Mouse (Mus musculus) megakaryocyte-erythroid progenitor cell, adult 5-6 weeks (primary cell): ENCODE measurements around the gene Cd82. TPM values are rescaled to one million over a fixed set of nuclear protein-coding genes. Genes with fewer than 3 reads are reported as not detected.

ENCODE experiments used
- ATAC-seq: replicated peaks from 2 replicates; pipeline ENCODE4 v1.8.0; 2016; ENCODE audit warnings: mild to moderate bottlenecking, inconsistent platforms; ENCODE audit not compliant: severe bottlenecking, poor library complexity, low FRiP score, low TSS enrichment
- total RNA-seq, 2 experiments: library from RNA; stranded (forward) in 1 of 2; stranded (reverse) in 1 of 2; fragments of 200-1000, 215-1000 nt in 1 of 2; fragments of >200 nt in 1 of 2; fragmentation: Nextera tagmentation in 1 of 2; gene quantifications; 2 replicates each; pipeline ENCODE4 v1.2.3; 2014 to 2017

Gene Cd82
- total RNA-seq, 2 experiments from 2014 or later = 86.4 to 105 TPM

DNA sequence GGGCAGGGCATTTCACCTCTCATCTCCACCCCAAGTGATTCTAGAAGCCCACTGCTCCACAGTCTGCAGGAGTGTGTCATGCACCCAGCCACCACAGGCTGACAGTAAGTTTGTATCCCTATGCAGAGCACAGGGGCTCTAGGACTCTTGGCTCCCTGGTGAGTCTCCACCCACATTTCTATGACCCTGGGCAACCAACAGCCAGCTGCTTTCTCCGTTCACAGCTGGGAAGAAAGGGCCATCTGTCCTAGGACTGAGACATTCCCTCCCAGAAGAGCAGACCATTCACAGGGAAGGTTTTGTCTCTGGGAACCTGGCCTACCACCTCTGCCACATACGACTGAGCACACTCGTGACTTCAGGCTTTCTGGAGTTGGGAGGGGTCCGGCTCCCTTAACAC is 37.1 kb downstream of the Cd82 start:
- ATAC-seq = no peak

DNA sequence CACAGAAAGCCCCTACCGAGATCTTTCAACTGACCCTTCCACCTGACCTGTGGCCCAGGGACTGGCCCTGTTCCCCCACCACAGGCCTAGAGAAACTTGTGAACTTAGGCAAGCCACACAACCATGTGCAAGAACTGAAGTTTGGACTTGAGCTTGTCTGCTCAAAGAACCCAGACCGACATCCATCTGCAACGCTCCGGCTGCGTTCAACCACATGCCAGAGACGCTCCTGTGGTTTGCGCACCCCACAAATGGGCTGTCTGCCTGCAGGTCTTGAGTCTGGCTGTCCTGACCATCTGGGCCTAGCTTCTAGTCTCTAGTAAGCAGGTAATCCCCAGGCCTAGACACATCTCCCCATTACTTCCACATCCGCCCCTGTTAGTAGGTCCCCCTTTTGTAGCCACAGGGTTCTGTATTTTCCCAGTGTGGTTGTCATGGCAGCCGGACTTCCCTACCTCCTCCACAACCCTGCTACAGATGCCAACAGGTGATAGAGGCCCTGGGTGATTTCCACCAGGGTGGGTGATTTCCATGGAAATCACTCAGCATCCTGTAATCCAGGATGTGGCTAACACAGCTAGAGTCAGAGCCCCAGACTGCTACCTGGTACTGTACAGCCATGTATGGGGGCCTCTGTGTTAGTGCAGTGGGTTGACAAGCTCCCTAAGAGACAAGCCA is 38.5 kb downstream of the Cd82 start:
- ATAC-seq = no peak

DNA sequence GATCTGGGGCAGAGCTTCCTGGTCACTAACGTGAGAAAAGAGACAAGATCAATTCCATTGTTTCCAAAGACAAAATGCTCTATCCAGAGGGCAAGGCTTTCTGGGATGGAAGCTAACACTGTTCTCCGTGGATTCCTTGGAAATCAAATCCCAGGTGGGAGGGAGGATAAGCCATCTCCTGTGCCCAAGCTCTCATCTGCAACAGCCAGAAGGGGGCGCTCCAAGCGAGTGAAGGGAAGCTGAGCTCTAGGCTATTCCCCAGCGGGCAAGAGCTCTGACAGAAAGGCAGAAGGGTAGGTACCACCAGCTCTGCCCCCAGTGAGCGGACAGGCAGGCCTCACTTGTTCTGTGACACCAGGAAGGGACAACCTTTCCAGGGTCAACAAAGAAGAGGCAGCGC is 41.6 kb downstream of the Cd82 start:
- peak; percentile 45; the same call in 1 of the 2 replicates for ATAC-seq

DNA sequence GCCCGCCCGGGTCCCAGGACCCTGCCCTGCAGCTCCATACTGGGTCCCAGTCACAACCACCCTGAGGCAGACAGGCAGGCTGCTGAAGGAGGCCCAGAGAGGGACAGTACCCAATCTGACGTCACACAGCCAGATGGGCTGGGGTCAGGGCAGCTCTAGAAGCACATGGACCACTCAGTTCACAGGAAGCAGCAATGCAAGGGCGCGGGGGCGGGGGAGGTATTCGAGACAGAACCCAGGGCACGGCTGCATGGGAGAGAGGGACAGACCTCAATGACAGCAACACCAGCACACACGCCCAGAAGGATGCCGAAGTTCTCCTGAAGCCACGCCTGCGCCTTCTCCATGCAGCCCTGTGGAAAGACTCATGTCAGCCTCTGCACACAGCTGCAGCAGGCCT is 43.0 kb downstream of the Cd82 start:
- ATAC-seq = no peak

DNA sequence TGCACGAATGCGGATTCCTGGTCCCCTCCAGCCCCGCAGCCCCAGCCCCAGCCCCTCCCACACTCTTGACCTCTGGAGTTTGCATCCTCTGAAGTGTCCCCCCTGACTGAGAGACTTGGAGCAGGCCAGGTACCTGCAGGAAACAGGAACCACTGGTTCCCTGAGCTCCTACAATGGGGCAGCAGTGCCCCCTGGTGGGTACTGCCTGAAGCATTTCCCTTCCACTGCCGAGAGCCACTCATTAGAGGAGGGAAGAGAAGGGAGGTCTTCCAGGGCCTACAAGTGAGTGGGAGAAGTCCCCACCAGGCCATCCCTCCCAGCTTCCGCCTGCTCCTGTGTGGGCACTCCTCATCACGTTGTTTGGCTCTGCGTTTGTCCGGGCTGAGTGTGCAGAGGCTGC is 44.5 kb downstream of the Cd82 start:
- ATAC-seq = peak; percentile 56

DNA sequence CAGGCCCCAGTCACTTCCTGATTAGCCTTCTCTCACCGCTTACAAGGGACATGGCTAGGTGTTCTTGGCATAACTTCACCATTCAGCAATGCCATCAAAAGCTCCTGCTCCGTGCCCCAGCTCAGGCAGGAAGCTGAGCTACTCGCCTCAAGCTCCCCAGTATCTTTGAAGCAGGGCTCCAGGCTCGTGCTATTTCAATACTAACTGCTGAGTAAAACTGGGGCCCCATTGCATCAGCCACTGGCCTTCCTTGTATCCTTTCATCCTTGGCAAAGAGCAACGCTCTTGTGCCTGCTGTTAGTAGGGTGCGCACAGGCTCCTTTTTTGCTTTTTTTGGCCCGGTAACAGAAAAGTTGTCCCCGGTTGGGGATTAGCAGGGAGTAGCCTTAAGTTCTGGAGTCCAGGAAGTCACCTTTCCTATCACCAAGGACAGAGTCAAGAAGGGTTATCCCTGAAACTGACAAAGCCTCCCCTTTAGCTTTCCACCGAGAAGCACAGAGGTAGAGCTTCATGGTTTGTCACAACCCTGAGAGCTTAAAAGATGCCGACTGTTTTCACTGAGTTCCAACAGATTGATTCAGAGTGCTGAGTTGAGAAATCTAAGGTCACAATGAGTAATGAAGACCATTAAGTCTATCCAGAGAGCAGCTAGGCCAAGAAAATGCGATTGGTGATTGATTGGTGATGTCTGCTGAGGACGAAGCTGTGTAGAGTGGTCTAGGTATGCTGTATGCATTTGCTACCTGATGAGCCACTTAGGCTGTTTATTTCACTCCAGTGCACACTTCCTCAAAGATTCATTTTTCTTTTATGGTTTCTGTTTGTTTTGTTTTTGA is 45.8 kb downstream of the Cd82 start:
- no peak for ATAC-seq

DNA sequence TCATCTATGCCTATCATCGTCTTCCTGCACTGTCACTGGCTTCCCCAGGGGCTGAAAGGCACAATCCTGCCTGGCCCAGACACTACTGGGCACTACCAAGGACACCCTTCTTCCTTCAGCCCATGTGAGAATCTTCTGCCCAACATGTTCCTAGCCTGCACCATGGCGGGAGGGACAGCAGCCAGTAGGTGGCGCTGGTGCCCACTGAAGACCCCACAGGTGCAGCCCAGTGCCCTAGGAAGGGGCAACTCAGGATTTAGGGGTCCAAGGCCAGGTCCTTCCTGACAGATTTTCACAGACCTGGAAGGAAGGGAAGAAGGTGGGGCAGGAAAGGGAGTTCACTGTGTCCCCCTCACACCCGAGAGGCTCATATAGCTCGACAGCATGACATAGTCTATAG is 47.7 kb downstream of the Cd82 start:
- peak; percentile 53 for ATAC-seq

DNA sequence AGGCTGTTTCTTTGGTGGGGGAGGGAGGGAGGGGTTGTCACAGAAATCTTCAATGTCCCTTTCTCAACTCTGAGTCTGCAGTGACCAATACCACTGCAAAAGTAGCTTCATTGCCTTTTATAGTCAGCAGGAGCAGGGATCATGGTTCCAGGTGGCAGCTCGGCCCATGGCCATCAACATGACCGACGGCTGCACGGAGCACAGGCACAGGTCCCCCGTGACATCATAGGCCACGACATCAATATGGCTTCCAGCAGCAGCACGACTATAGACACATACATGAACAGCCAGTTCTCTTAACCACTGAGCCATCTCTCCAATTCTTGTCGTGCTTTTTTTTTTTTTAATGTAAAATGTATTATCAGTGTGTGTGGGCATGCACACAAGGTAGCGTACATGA is 48.8 kb downstream of the Cd82 start:
- ATAC-seq = no peak

DNA sequence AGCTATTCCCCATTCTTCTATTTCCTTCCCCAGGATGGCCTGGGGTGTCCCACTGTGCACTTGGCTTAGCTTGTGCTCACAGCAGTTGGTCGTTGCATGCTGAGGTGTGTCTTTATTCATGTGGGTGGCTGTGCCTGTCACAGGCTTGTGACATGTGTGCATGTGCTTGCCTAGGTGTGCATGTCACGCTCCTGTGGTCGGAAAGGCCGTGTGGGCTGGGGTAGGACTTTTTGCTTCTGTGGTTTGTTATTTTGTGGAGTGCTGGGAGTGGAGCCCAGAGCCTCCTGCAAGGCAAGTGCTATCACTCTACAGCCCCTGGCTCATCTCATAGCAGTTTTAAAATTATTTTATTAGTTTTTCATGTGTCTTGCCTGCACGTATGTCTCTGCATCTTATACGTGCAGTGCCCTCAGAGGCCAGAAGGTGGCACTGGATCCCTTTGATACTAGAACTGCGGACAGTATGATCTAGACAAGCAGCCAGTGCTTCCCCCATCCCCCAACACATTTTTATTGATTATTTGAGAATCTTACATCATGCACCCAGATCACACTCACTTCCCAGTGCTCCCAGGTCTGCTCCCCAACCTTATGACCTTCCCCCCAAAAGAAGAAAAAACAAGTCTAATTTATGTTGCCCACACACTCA is 49.4 kb downstream of the Cd82 start:
- peak; percentile 46; the same call in 1 of the 2 replicates for ATAC-seq

DNA sequence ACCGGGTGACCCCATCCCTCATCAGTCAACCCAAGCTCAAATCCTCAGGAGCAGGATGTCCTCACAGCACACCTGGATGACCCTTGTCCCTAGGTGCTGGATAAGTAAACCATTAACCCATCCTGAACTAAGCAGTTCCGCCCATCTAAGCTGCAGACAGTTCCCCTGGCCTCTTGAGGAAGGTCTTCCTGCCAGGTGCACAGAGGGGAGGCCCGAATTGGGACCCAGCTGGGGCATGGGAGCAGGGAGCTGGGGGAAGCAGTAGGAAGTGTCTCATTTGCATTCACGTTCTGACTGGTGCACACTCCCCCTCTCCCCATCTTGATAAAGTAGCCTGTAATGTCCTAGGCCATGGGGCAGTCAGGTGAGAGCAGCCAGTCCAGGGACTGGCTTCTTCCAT is 50.8 kb downstream of the Cd82 start:
- no peak for ATAC-seq

DNA sequence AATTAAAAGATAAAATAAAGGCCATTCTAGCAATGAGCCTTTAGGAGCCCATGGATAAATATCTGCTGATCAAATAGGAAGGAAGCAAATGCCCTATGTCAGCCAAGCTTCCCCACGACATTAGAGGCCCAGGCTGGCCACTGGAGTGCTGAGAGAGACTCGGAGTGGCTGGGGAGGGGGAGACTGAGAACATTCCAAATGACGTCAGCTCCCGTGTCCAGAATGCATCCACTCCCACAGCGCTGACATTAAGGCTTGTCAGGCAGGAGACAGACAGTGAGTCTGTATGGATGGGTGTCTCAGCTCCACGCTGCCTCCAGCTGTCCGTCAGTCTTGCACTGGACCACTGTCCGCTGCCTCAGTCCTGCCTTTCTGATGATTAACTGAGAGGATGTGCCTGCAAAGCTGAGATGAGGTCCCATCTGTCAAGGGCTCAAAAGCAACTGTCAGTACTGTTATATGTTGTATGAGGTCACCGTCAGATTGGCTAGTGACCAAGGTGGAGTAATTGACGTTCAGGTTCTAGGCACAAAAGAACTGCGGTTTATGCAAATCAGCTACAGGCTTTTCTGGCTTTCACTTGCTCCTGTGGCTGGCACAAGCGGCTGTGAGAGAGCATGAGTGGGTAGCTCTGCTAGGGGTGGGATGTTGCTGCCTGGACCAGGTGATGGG is 51.9 kb downstream of the Cd82 start:
- no peak for ATAC-seq

DNA sequence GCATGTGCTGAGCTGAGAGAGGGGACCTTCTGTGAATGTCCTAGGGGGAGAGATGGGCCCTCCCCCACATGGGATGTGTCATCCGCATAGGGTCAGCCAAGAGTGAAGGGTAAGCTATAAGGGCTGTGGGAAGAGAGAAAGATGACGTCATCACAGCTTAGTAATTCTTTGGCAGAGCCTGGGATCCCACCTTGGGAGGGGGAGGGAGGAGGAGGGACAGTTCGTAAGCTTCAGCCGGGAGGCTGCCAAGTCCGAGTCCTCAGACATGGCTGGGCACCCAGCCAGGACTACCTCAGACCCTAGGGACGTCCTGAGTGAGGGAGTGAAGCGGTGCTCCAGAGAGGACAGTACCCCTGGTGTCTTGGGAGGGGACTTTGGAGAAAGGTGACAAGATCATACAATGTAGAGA is 57.9 kb downstream of the Cd82 start:
- ATAC-seq = no peak

DNA sequence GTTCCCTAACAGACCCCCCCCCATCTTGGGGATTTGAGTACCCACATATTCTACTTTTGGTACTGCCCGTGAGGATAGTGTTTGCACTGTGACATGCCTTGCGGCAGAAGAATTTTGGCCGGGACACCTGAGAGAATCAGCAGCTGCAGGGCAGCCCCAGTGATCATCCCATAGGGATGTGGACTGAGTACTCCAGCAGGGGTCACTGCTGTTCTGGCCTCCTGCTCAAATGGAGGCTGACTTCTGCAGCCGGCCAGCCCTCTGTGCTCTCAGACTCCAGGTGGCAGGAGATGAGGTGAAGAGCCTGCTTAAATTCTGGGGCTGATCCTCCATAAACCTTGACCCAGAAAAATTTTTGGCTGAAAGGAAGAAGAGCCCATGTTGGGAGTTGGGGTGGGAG is 58.8 kb downstream of the Cd82 start:
- ATAC-seq = no peak

DNA sequence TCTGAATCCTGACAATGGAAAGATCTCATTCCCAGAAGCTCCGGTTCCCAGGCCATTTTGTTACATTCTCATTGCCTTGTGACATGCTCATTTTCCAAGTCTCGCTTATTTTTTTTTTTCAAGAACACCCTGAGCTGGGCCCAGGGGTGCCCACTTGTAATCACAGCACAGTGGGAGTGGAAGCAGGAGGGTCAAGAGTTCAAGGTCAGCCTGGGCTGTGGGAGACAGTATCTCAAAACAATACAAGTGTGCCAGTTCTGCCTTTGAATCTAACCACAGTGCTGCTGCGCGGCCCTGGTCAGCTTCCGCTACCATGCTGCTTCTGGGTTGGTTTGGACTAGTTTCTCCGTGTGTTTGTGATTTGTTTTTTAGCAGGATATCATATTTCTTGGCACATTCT is 59.7 kb downstream of the Cd82 start:
- ATAC-seq = no peak

DNA sequence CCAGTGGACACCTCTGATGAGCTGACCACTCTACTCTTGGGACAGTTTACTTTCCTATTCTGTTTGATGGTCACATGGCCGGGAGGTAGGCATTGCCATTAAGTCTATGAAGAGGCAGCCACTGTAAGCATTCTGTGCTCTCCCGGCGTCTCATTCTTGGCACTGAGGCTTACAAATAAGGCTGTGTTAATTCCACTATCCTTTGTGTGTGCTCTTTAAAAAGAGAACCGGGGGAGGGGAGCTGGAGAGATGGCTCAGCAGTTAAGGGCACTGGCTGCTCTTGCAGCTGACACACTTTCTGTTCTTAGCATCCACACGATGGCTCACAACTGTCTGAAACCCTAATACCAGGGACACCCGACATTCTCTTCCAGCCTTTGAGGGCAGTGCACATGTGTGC is 71.7 kb downstream of the Cd82 start:
- ATAC-seq = no peak

DNA sequence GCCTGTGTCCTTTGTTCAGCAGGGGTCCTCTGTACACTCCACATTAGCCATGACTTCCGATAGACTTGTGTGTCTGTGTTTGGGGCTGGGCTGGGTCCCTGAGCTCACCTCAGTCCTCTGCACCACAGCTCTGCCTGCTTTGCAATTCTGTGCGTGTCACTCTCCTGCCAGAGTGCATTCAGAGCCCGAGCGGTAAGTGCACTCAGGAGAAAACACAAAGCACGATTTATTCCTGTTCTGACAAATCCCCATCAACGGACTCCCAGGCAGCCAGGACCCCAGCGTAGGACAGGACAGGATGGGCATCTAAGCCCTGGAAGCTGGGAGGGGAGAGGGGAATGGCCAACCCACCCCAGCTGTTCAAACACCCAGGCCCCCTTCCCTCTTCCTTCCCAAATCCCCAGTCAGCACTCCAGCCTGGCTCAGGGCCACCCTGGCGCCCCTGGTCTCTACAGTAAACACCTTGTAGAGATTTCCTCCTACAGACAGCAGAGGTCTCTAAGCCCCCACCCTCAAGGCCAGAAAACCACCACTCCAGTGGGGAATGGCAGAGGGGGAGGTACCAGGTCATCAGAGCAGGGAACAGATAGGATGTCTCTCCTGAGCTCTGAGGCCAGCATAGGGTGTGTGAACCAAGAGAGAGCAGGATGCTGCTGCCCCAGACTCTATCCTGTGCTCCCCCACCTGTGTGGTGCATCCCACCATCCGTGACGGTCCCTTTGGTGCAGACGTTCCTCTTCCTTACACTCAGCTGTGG is 72.6 kb downstream of the Cd82 start:
- no peak for ATAC-seq

DNA sequence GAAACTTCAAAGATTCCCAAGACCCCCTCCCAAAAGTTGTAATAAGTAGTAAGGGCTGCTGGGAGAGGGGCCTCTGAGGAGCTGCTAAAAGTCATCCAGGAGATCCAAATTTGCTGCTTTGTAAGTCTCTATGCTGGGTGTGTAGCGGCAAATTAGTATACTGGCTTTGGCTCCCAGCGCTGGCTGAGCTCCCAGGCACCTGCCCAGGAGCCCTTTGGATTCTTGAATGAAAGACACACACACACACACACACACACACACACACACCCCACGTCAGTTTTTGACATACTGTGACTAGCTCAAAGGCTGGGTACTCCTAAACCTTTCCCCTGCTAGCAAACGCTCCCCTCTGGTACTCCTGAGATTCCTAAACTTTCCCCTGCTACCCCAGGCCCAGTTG is 76.0 kb downstream of the Cd82 start:
- no peak for ATAC-seq

DNA sequence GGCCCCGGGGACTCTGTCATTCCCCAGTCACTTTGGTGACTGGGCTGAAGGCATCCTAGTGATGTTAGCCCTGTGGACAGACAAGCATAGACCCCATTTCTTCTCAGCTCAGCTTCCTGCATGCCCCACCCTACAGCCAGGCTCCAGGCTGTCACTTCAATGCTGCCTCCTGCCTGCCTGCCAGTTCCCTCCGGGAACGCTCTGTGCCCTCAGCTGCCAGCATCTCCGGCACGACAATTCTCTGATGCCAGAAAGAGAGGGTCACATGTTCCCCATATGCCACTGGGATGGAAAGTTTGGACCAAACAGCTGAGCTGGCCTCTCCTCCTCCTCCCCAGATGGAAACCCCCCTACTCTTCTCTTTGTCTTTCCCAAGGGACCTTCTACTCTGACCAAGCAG is 79.1 kb downstream of the Cd82 start:
- ATAC-seq = no peak

DNA sequence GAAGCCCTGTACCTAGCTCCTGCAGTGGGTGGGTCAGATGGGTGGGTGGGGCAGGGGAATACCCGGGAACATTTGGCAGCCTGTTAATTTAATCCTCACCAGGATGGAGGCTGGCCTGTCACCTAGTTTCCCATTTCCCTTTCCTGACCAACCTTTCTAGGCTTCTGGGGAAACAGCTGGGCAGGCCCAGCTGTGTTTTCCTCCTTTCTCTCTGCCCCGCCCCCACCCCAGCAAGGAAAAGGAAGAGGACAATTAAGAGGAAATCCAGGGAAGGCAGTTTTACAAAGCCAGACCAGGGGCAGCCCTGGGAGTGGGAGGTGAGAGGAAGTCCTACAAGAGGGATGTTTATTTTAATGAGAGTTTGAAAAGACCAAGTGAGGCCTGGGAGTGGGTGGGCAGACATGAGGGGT is 82.3 kb downstream of the Cd82 start:
- ATAC-seq = no peak
